Mouse (Mus musculus): ENCODE measurements around the gene Kank1. TPM values are rescaled to one million over a fixed set of nuclear protein-coding genes. Genes with fewer than 3 reads are reported as not detected.

The Kank1 gene
- polyA plus RNA-seq, 1 experiment from 2014 or later: 6.6 TPM

- H3K27ac ChIP-seq (replicated peaks): no peak overlapping the region
- H3K9ac ChIP-seq: no peak overlapping the region
- no peaks in the 10 kb centered on the region for H3K4me1 ChIP-seq (replicated peaks)
- 81% methylated on average over 17 of the region's 17 CpGs for WGBS (ENCODE audit: insufficient replicate concordance)
- no peak for ATAC-seq (ENCODE audit: insufficient read depth)
- no peaks in the 10 kb centered on the region for H3K9me3 ChIP-seq (replicated peaks)
- no peak overlapping the region for H3K4me2 ChIP-seq
- H3K36me3 ChIP-seq (replicated peaks): peaks cover 18% of the 10 kb centered on the region
- no peaks in the 10 kb centered on the region for H3K27me3 ChIP-seq
- H3K4me3 ChIP-seq (replicated peaks): no peak overlapping the region
Measured at GRCm38 (mm10) chr19:25427886-25428285, 191.1 kb downstream of the Kank1 start.

DNA sequence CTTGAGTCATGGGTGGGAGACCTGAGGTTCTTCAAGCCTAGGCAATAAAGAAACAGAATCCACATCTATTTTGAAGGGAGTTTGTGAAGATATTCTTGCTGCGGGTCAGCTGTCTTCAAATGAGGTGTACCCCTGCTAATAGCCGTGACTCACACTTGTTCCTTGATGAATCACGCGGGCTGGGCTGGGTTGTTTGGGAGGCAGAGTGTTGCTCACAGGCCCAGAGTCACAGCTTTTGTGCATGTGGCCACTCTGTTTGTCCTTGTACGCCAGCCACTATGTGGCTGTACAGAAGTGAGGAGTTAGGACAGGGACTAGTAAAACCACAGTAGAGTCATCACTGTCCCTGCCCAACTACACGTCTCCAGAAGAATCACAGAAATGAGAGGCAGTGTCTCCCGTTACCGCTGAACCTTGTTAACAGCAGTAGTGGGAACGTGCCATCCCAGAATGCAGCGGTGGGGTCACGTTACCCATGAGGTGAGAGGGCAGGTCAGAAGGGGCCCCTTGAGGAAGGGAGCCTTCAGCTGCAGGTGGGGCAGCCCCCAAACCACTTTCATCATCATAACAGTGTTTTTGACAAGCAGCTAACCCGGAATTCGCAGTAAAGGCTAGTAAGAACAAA lies 191.7 kb downstream of the Kank1 start:
- no peak overlapping the region for H3K4me2 ChIP-seq
- H3K27me3 ChIP-seq: no peaks in the 10 kb centered on the region
- no peak overlapping the region for H3K27ac ChIP-seq (replicated peaks)
- H3K4me3 ChIP-seq (replicated peaks): no peak overlapping the region
- no peak for ATAC-seq (ENCODE audit: insufficient read depth)
- peaks cover 21% of the 10 kb centered on the region for H3K36me3 ChIP-seq (replicated peaks)
- WGBS (ENCODE audit: insufficient replicate concordance): 74% methylated on average over 13 of the region's 13 CpGs
- no peaks in the 10 kb centered on the region for H3K4me1 ChIP-seq (replicated peaks)
- no peaks in the 10 kb centered on the region for H3K9me3 ChIP-seq (replicated peaks)
- no peak overlapping the region for H3K9ac ChIP-seq

DNA sequence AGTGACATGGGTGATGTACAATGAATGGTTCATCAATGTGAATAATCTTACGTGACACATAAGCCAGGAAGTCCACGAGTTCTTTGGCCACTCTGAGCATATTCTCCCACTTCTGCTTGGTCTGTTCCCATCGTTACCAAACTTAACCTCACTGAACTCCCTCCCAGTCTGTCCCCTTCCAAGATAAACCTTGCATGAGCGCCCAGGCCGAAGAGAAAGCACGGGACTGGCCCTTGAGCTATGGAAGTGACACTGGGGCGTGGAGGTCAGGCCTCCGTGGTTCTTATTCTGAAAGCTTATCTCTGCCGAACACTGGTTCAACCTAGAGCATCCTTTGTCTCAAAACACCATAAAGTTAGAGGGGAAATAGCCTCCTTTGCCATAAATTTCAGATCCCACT lies 194.7 kb downstream of the Kank1 start:
- no peak overlapping the region for H3K9ac ChIP-seq
- 0 out of 2 replicates have a peak, but pooled peaks cover 3% of the 10 kb centered on the region for H3K4me1 ChIP-seq (replicated peaks)
- WGBS (ENCODE audit: insufficient replicate concordance): 25% methylated on average over 9 of the region's 9 CpGs
- no peak for ATAC-seq (ENCODE audit: insufficient read depth)
- H3K4me3 ChIP-seq (replicated peaks): no peak overlapping the region
- H3K27ac ChIP-seq (replicated peaks): no peak overlapping the region
- H3K4me2 ChIP-seq: no peak overlapping the region
- H3K27me3 ChIP-seq: no peaks in the 10 kb centered on the region
- H3K9me3 ChIP-seq (replicated peaks): no peaks in the 10 kb centered on the region
- H3K36me3 ChIP-seq (replicated peaks): peaks cover 23% of the 10 kb centered on the region; the same call in 1 of the 2 replicates

DNA sequence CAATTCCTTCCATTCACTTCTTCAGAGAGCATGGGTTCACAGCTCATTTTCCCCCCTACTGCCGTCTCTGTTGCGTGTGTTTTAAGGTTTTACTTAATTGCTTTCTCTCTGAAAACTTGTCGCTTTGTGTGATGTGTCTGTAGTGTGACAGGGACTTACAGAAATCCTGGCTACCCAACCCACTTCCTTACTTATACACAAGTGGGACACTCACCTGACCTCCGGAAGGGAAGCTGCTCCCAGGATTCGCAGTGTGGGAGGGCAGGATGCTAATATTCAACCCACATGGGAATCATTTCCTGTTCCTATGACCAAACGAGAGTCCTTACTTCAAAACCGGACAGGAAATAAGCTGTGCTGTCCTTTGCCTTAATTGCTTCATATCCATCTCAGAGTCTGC lies 195.1 kb downstream of the Kank1 start:
- no peaks in the 10 kb centered on the region for H3K27me3 ChIP-seq
- no peak overlapping the region for H3K4me3 ChIP-seq (replicated peaks)
- H3K4me2 ChIP-seq: no peak overlapping the region
- 47% methylated on average over 7 of the region's 7 CpGs for WGBS (ENCODE audit: insufficient replicate concordance)
- H3K9ac ChIP-seq: no peak overlapping the region
- H3K27ac ChIP-seq (replicated peaks): no peak overlapping the region
- H3K4me1 ChIP-seq (replicated peaks): 0 out of 2 replicates have a peak, but pooled peaks cover 3% of the 10 kb centered on the region
- ATAC-seq (ENCODE audit: insufficient read depth): no peak
- H3K36me3 ChIP-seq (replicated peaks): peaks cover 23% of the 10 kb centered on the region; the same call in 1 of the 2 replicates
- no peaks in the 10 kb centered on the region for H3K9me3 ChIP-seq (replicated peaks)

DNA sequence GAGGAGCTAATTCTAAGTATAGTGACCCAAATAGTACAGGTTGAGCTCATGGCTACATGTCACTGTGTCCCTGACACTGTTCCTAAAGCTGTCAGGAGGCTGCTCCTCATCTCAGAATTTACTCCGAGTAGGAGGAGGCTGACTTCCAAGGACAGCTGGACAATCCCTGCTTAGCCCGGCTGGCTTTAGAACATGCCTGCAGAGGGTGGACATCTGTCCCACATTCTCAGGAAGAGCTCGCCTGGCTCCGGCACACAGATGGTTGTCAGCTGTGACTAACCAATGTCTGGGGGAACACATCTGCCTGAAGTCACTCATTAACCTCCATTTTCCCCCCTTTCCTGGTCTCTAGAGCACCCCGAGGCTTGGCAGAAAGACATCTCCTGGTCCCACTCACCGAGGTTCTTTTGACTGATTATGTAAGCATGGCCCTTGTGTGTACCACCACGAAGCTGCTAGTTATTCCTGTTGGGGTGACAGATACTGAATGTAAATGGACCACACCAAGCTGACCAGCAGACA lies 196.5 kb downstream of the Kank1 start:
- Histone ChIP-seq H3K9me3 (replicated peaks) (no peaks in the 10 kb centered on the region), H3K9ac (no peak overlapping the region), H3K27me3 (no peaks in the 10 kb centered on the region), H3K36me3 (replicated peaks) (0 out of 2 replicates have a peak, but pooled peaks cover 19% of the 10 kb centered on the region), H3K4me1 (replicated peaks) (0 out of 2 replicates have a peak, but pooled peaks cover 3% of the 10 kb centered on the region), H3K4me2 (no peak overlapping the region), H3K27ac (replicated peaks) (no peak overlapping the region), H3K4me3 (replicated peaks) (no peak overlapping the region)
- no peak for ATAC-seq (ENCODE audit: insufficient read depth)
- 54% methylated on average over 7 of the region's 7 CpGs for WGBS (ENCODE audit: insufficient replicate concordance)

DNA sequence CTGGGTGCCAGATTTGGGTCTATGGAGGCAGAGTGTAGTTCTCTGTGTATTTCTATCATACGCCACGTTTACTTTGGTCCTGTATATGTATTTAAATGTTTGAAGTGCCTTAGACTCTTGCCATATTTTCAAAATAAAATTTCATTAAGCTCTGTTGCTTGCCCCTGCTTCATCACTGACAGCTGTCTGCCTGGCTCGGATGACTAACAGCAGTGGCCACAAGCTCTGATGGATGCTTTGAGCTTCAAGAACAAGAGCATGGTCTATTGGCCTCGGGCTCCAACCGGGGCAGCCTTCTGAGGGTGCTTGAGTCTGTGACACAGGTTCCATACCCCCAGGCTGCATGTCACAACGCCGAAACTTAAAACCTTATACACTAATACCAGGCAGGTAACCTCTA lies 197.6 kb downstream of the Kank1 start:
- no peak overlapping the region for H3K4me2 ChIP-seq
- ATAC-seq (ENCODE audit: insufficient read depth): no peak
- H3K4me3 ChIP-seq (replicated peaks): no peak overlapping the region
- no peaks in the 10 kb centered on the region for H3K9me3 ChIP-seq (replicated peaks)
- no peak overlapping the region for H3K9ac ChIP-seq
- WGBS (ENCODE audit: insufficient replicate concordance): 61% methylated on average over 7 of the region's 7 CpGs
- H3K27me3 ChIP-seq: no peaks in the 10 kb centered on the region
- H3K4me1 ChIP-seq (replicated peaks): 0 out of 2 replicates have a peak, but pooled peaks cover 3% of the 10 kb centered on the region
- no peak overlapping the region for H3K27ac ChIP-seq (replicated peaks)
- H3K36me3 ChIP-seq (replicated peaks): 0 out of 2 replicates have a peak, but pooled peaks cover 19% of the 10 kb centered on the region

- Histone ChIP-seq H3K9me3 (replicated peaks) (no peaks in the 10 kb centered on the region), H3K4me1 (replicated peaks) (0 out of 2 replicates have a peak, but pooled peaks cover 3% of the 10 kb centered on the region), H3K27me3 (no peaks in the 10 kb centered on the region), H3K4me3 (replicated peaks) (no peak overlapping the region), H3K4me2 (no peak overlapping the region), H3K9ac (no peak overlapping the region), H3K27ac (replicated peaks) (no peak overlapping the region), H3K36me3 (replicated peaks) (0 out of 2 replicates have a peak, but pooled peaks cover 19% of the 10 kb centered on the region)
- no peak for ATAC-seq (ENCODE audit: insufficient read depth)
- WGBS (ENCODE audit: insufficient replicate concordance): 36% methylated on average over 6 of the region's 6 CpGs
Measured at GRCm38 (mm10) chr19:25434795-25435194, 198.0 kb downstream of the Kank1 start.

DNA sequence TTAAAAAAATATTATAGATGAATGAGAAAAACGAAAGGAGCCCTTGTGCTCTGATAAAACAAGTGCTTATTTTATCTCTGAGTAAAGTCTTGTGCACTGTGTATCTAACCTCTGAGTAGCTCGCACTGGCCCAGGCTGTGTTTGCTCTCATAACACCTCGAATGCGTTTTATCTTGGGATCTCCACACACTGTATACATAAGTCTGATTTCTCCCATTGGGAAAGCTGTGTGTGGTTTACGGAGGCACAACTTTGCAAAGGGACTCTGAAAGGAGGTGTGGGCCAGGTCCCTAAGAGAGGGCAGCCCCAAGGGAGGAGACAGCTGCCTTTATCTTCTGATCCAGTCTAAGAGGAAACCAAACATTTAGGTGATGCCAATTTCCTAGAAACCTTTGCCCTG lies 198.6 kb downstream of the Kank1 start:
- ATAC-seq (ENCODE audit: insufficient read depth): no peak
- Histone ChIP-seq H3K4me2 (no peak overlapping the region), H3K27ac (replicated peaks) (no peak overlapping the region), H3K4me3 (replicated peaks) (no peak overlapping the region), H3K36me3 (replicated peaks) (0 out of 2 replicates have a peak, but pooled peaks cover 13% of the 10 kb centered on the region), H3K4me1 (replicated peaks) (0 out of 2 replicates have a peak, but pooled peaks cover 3% of the 10 kb centered on the region), H3K9ac (no peak overlapping the region), H3K27me3 (no peaks in the 10 kb centered on the region), H3K9me3 (replicated peaks) (no peaks in the 10 kb centered on the region)
- 37% methylated on average over 5 of the region's 5 CpGs for WGBS (ENCODE audit: insufficient replicate concordance)

DNA sequence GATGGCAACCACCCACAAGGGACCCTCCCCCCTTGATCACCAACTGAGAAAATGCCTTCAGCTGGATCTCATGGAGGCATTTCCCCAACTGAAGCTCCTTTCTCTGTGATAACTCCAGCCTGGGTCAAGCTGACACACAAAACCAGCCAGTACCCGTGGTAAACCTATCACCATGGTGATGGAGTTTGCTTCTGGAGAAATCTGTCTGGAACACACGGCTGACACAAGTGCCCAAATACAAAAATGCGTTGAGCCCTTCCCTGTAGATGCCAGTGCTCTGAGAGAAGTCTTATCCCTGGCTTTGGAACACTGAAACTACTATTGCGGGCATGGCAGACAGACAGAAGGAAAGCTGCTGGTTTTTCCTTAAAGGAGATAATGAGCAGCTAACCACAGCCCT lies 199.4 kb downstream of the Kank1 start:
- Histone ChIP-seq H3K27ac (replicated peaks) (no peak overlapping the region), H3K36me3 (replicated peaks) (0 out of 2 replicates have a peak, but pooled peaks cover 5% of the 10 kb centered on the region), H3K9me3 (replicated peaks) (no peaks in the 10 kb centered on the region), H3K4me1 (replicated peaks) (0 out of 2 replicates have a peak, but pooled peaks cover 3% of the 10 kb centered on the region), H3K27me3 (no peaks in the 10 kb centered on the region), H3K4me3 (replicated peaks) (no peak overlapping the region), H3K9ac (no peak overlapping the region), H3K4me2 (no peak overlapping the region)
- no peak for ATAC-seq (ENCODE audit: insufficient read depth)
- WGBS (ENCODE audit: insufficient replicate concordance): 42% methylated on average over 4 of the region's 4 CpGs

DNA sequence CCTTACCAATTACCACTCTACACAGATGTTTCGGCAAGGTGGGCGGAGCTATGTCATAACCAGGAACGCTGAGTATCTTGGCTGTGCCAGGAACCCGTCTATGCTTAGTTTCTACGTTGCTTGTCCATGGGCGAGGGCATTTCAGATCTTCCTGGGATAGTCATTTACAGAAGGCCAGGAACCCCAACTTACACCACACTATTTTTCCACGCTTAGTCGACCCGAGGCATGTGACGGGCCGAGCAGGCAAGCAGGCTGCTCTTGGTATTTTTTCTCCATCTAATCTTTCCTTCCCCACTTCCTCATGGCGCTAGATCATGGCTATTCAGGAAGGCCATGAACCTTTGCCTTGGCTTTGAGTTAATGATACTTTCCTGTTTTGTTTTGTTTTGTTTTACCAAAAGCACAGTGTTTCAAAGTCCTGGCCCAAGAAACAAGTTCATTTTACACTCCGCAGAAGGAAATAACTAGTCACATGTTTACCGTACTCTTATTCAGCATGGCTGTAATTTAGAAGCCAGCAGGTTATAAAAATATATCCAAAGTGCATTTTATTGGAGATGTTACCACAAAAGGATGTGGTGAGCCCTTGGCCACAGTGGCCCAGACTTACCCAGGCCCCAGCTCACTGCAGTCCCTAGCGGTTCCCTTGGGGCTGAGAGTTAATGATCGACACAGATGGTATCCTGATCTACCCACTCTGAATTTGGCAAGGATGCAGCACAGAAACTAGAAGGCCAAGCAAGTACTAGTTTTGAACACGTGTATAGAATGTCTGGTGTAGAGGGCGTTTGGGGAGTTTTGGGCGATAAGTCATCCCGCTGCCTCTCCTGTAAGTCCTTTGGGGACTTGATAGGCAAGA lies 200.2 kb downstream of the Kank1 start:
- 44% methylated on average over 20 of the region's 20 CpGs for WGBS (ENCODE audit: insufficient replicate concordance)
- H3K9ac ChIP-seq: no peak overlapping the region
- no peaks in the 10 kb centered on the region for H3K9me3 ChIP-seq (replicated peaks)
- no peak for ATAC-seq (ENCODE audit: insufficient read depth)
- no peak overlapping the region for H3K4me2 ChIP-seq
- no peak overlapping the region for H3K27ac ChIP-seq (replicated peaks)
- 0 out of 2 replicates have a peak, but pooled peaks cover 3% of the 10 kb centered on the region for H3K4me1 ChIP-seq (replicated peaks)
- 0 out of 2 replicates have a peak, but pooled peaks cover 5% of the 10 kb centered on the region for H3K36me3 ChIP-seq (replicated peaks)
- H3K4me3 ChIP-seq (replicated peaks): no peak overlapping the region
- H3K27me3 ChIP-seq: no peaks in the 10 kb centered on the region

- 59% methylated on average over 6 of the region's 6 CpGs for WGBS (ENCODE audit: insufficient replicate concordance)
- ATAC-seq (ENCODE audit: insufficient read depth): no peak
- Histone ChIP-seq H3K4me2 (no peak overlapping the region), H3K4me3 (replicated peaks) (no peak overlapping the region), H3K9ac (no peak overlapping the region), H3K27me3 (no peaks in the 10 kb centered on the region), H3K36me3 (replicated peaks) (0 out of 2 replicates have a peak, but pooled peaks cover 4% of the 10 kb centered on the region), H3K27ac (replicated peaks) (no peak overlapping the region), H3K4me1 (replicated peaks) (0 out of 2 replicates have a peak, but pooled peaks cover 3% of the 10 kb centered on the region), H3K9me3 (replicated peaks) (no peaks in the 10 kb centered on the region)
Measured at GRCm38 (mm10) chr19:25438246-25438645, 201.5 kb downstream of the Kank1 start.
